Mouse (Mus musculus) embryonic fibroblast, embryonic 13.5 days (primary cell): ENCODE data around the gene Asb9. TPM values are rescaled to one million over a fixed set of nuclear protein-coding genes. Genes with fewer than 3 reads are reported as not detected.

ENCODE experiments used
- H3K27ac ChIP-seq: 2 replicates; pipeline ENCODE4 v1.5.1; 2012; ENCODE audit warnings: low read length, control low read depth, inconsistent platforms; ENCODE audit not compliant: insufficient read depth
- H3K4me1 ChIP-seq: 2 replicates; pipeline ENCODE4 v1.6.1; 2011; ENCODE audit warnings: low read length; ENCODE audit not compliant: control insufficient read depth, insufficient read depth
- H3K4me3 ChIP-seq: 2 replicates; pipeline ENCODE4 v1.5.1; 2011; ENCODE audit warnings: mild to moderate bottlenecking, control low read depth, low read length; ENCODE audit not compliant: insufficient read depth
- CTCF ChIP-seq: IDR thresholded peaks from 2 replicates; pipeline ENCODE4 v1.5.1; 2011; ENCODE audit warnings: mild to moderate bottlenecking, control low read depth, low read length, moderate library complexity, borderline replicate concordance; ENCODE audit not compliant: insufficient read depth
- POLR2A ChIP-seq: IDR thresholded peaks from 2 replicates; pipeline ENCODE4 v1.6.1; 2011; ENCODE audit warnings: low read depth, mild to moderate bottlenecking, control low read depth, low read length, moderate library complexity
- polyA plus RNA-seq: library from polyadenylated mRNA; stranded (reverse); fragments of >200 nt; gene quantifications from 2 replicates; pipeline ENCODE4 v1.2.4, GENCODE M21; 2011; ENCODE audit warnings: low read depth; ENCODE audit not compliant: missing spikeins, insufficient read length

Gene Asb9
- polyA plus RNA-seq, result not detected in 2 replicates

DNA sequence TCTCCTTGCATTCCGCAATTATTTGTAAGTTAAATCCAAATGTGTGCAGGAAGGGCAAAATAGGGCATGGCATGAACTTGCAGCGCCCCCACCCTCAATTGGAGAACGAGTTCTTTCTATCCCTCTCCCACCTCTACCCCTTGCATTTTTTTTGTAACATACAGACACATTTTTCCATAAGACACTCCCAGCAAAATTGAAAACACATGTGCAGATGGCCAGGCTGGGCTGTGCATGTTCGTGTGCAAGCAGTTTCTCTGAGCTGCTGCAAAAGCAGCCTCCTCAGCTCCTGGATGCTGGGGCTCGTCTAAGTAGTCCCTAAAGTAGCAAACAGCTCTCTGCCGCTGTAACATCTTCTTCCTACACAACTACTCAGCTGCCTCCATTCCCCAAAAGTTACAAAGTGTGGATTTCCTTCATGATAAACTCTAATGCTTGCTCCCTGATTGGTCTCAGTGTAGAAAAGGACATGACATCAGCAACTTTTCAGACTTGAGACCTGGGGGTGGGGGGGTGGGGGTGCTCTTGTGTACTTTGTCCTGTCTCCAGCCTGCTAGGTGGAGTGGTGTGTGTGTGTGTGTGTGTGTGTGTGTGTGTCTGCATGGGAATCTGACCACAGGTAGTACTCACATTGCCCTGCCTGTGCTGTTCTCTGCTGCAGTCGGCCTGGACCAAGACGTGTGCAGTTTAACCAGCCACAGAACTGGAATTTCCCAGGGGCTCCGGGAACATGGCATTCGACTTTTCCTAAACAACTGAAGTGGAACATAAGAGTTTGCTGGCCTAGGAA is at the start of gene Asb9:
Gene Asb9, plus strand, starts transcription at position 619 of the 790 bp plus-strand sequence.
- no peak for TF ChIP-seq CTCF
- no peaks in the 10 kb centered on the region for H3K4me1 ChIP-seq
- H3K27ac ChIP-seq, result no peak within 1 kb of the TSS
- no peak within 1 kb of the TSS for H3K4me3 ChIP-seq

GRCm38 (mm10) chrX:164459205-164459878 is 46.8 kb upstream of the Asb9 start:
- H3K4me1 ChIP-seq, result no peaks in the 10 kb centered on the region
- TF ChIP-seq CTCF, result no peak
- H3K27ac ChIP-seq, result no peak overlapping the region
- H3K4me3 ChIP-seq, result no peak overlapping the region

- Histone ChIP-seq H3K4me3 (no peak overlapping the region), H3K4me1 (no peaks in the 10 kb centered on the region)
Observed at GRCm38 (mm10) chrX:164502258-164502657, 3.9 kb upstream of the Asb9 start.

DNA sequence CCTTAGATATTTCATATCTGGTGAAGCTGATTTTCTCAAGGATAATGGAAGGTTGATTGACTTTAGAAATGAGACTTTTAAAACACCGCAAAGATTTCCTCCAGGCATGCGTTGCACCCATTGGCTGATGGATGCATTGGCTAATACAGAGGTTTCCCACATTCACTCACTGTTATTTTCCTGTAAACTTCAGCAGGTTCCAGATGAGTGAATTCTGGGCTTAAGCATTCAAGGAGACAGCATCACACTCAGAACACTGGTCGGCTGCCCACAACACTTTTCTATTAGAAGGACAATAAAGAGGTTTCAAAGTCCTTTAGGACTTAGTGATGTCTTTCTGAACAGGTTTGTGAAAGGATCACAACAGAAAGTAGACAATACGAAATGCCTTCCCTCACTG is 941 bp downstream of the Asb9 start:
- no peak overlapping the region for H3K27ac ChIP-seq
- no peak overlapping the region for H3K4me3 ChIP-seq
- no peaks in the 10 kb centered on the region for H3K4me1 ChIP-seq
- TF ChIP-seq CTCF (no peak), POLR2A (no peak)

More at GRCm38 (mm10) chrX:164502258-164502657, 3.9 kb upstream of the Asb9 start:
- TF ChIP-seq CTCF (no peak), POLR2A (no peak)
- no peak overlapping the region for H3K27ac ChIP-seq

DNA sequence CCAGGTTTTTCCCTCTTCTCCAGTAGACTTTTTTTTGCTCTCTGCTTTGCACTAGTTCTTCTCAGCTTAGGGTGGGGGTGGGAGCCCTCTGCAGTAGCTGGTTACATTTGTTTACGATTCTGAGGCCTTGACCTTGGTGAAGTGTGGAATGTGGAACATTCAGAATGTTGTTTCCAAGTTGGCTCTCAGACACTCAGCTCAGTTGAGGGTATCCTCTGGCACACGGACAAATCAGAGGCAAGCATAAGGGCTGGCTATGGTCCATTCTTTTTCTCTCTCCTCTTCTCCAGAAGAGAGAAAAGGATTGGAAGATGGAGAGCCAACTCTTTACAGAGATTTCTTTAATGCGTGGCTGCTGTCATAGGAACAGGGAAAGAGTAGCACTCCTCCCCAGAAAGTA is 2.6 kb downstream of the Asb9 start:
- TF ChIP-seq CTCF (no peak), POLR2A (no peak)
- H3K4me1 ChIP-seq, result no peaks in the 10 kb centered on the region
- H3K4me3 ChIP-seq, result no peak overlapping the region
- no peak overlapping the region for H3K27ac ChIP-seq

DNA sequence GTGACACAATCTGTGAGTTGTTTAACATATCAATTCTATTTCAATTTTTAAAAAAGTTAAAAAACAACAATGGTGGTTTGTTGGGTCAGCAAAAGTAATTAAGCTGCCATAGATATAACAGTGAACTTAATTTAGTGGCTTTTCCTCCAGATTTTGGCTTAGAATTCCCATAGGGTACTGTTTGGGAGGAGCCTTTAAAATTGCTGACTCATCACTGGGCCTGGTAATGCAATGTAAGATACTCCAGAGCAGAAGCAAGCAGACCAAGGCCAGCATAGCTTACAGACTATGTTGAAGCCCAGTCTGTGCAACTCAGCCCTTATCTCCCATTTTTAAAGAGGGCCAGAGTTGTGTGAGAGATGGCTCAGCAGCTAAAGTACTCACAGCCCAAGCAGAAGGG is 16.0 kb downstream of the Asb9 start:
- TF ChIP-seq POLR2A (no peak), CTCF (no peak)
- Histone ChIP-seq H3K4me3 (no peak overlapping the region), H3K27ac (no peak overlapping the region), H3K4me1 (no peaks in the 10 kb centered on the region)

DNA sequence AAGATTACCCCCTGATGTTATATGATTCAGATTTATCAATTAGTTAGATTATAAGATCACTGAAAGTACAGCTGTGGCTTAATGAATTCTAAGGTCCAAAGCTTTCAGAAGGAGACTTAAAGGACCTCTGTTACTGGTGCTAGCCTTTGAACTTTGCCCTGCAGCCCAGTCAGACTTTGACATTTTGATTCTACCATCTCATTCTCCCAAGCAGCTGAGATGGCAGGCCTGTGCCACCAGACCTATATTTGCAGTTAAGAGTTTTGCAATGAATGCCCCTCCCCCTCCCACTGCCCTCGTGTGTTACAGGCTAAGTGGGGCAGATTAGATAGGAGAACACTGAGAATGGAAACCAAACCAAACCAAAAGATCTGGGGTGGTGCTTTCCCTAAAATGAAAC is 20.4 kb downstream of the Asb9 start:
- Histone ChIP-seq H3K4me1 (no peaks in the 10 kb centered on the region), H3K4me3 (no peak overlapping the region), H3K27ac (no peak overlapping the region)
- no peak for TF ChIP-seq CTCF
- TF ChIP-seq POLR2A, result no peak

DNA sequence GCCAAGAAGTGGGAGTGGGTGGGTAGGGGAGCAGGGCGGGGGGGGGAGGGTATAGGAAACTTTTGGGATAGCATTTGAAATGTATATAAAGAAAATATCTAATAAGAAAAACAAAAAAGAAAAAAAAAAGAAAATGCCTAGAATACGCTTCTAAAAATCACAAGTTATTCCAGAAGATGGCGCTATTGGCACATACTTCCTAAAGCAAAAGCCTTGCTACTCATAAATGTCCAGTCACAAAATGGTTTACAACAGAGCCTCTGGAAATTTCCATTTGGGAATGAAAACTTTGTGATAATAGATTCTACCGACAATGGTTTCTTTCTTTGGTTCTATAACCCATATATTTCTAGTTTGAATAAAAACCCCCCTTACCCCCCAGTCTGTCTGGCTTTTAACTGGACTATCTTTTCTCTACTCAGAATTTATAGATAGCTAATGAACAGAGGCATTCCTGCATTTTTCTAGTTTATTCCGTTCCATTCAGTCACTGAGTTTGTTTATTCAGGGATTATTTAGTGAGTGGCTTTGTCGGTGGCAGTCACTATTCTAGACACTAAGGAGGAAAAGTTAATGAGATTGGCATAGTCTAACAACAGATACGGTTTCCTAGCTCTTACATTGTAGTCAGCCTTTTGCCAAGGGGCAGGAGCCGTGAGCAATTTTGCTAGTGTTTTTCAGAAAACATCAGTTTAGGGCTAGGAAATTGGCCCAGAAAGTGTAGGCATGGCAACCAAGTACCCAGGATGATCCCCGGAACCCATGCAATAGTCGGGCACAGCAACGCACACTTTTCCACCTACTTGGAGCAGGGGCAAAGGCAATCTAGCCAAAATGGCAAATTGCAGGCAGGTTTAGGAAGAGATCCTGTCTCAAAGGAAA is 35.5 kb downstream of the Asb9 start:
- no peaks in the 10 kb centered on the region for H3K4me1 ChIP-seq
- H3K4me3 ChIP-seq, result no peak overlapping the region
- H3K27ac ChIP-seq, result no peak overlapping the region
- TF ChIP-seq POLR2A (no peak), CTCF (no peak)

DNA sequence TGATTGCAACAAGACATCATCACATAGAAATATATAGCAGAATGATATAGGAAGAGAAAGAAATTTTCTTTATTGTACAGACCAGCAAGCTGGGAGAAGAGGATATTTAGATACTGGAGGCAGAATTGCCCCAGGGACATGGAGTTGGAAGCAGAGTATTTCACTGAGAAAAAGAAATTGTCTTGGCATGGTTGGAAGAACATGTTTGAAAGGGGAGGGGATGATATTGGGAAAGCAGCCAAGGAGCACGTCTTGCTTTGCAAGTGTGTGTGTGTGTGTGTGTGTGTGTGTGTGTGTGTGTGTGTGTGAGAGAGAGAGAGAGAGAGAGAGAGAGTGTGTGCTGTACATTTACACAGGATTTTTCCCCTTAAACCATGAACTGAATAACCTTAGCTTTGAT is 64.1 kb downstream of the Asb9 start:
- Histone ChIP-seq H3K4me3 (no peak overlapping the region), H3K27ac (no peak overlapping the region), H3K4me1 (no peaks in the 10 kb centered on the region)
- TF ChIP-seq POLR2A, result no peak
- TF ChIP-seq CTCF, result no peak
